Mouse (Mus musculus): ENCODE data around the gene Bok. TPM values are rescaled to one million over a fixed set of nuclear protein-coding genes. Genes with fewer than 3 reads are reported as not detected.

Bok gene
- 26.1 and 43.5 TPM in 2 replicates for polyA plus RNA-seq (2012; rRNA removed; ENCODE audit: low replicate concordance)

DNA sequence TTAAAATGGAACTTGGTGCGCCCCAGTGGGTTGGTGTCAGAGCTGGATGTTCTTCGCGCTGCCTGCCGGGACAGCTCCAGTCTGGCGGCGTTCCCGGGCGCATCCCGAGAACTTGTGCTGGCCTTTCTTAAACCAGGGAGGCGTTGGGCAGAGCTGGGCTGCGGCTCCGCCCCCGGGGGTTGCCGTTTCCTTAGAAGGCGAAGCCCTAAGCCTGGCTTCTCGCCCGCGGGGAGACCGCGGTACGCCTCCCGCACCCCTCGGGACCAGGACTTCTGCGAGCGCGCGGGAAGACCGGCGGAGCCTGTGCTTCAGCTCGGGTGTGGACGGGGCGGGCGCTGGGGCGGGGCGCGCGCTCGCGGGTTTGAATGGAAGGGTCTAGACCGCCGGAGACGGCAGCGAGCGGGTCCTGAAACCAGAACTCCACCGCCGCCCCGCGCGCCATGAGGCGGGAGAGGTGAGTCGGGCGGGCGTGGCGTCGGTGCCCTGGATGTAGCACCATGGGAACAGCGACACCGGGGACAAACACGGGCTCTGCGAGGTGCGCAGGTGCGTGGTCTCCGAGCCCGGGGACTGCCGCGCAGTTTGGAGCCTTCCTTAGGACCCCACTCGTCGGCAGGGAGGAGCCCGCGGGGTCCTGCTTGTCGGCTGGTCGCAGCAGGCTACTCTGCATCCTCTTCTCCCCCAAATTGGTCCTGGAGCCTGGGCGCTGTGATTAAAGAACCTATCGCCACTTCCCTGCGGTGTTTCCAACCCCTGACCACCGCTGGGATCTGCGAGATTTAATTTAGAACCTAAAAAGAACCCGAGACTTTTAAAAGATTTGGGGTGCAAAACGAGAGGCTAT, at the start of gene Bok:
Bok (plus strand) TSS at position 260 of the 844 bp plus-strand sequence.

GRCm38 (mm10) chr1:93658559-93658958, 26.9 kb upstream of the Bok start, which contains the start of gene Stk25:
Gene Stk25, minus strand, starts transcription at chr1:93658659.

Other genes with a start within 250 kb of the Bok start
- 47.5 and 89.7 TPM in 2 replicates for gene Hdlbp, start 206.8 kb upstream of the Bok start, polyA plus RNA-seq (2012; rRNA removed; ENCODE audit: low replicate concordance)
- gene Farp2, start 173.6 kb upstream of the Bok start, polyA plus RNA-seq (2012; rRNA removed; ENCODE audit: low replicate concordance) = 4.6 and 7.1 TPM in 2 replicates
- gene Stk25, start 27.0 kb upstream of the Bok start, polyA plus RNA-seq (2012; rRNA removed; ENCODE audit: low replicate concordance) = 71.5 and 144 TPM in 2 replicates
- gene Atg4b, start 65.8 kb downstream of the Bok start, polyA plus RNA-seq (2012; rRNA removed; ENCODE audit: low replicate concordance) = 47.6 and 70.2 TPM in 2 replicates
- gene Thap4, start 69.2 kb downstream of the Bok start, polyA plus RNA-seq (2012; rRNA removed; ENCODE audit: low replicate concordance) = 30.6 and 39.2 TPM in 2 replicates
- 31.8 and 54.5 TPM in 2 replicates for gene Dtymk, start 116.3 kb downstream of the Bok start, polyA plus RNA-seq (2012; rRNA removed; ENCODE audit: low replicate concordance)
- 6.2 and 8.6 TPM in 2 replicates for gene Ing5, start 118.3 kb downstream of the Bok start, polyA plus RNA-seq (2012; rRNA removed; ENCODE audit: low replicate concordance)
- gene D2hgdh, start 139.2 kb downstream of the Bok start, polyA plus RNA-seq (2012; rRNA removed; ENCODE audit: low replicate concordance) = 26.5 and 38.8 TPM in 2 replicates
- gene Gal3st2, start 175.6 kb downstream of the Bok start, polyA plus RNA-seq (2012; rRNA removed; ENCODE audit: low replicate concordance) = 1.5 TPM in 2 replicates
- gene Gal3st2b, start 232.7 kb downstream of the Bok start, polyA plus RNA-seq (2012; rRNA removed; ENCODE audit: low replicate concordance) = 1.9 and 3.2 TPM in 2 replicates

All from mammary gland, adult 2 months (tissue).